Mouse (Mus musculus) megakaryocyte, adult 5-6 weeks (primary cell): Measurements from ENCODE around the gene Otop3. TPM values are rescaled to one million over a fixed set of nuclear protein-coding genes. Genes with fewer than 3 reads are reported as not detected.

ENCODE experiments used
- ATAC-seq: 2 replicates; pipeline ENCODE4 v1.8.0; 2016; ENCODE audit warnings: mild to moderate bottlenecking, inconsistent platforms; ENCODE audit not compliant: poor library complexity, severe bottlenecking
- total RNA-seq, 2 experiments: library from RNA; stranded (forward) in 1 of 2; stranded (reverse) in 1 of 2; fragments of 153-499, 151-499 nt in 1 of 2; fragments of 221-1000, 200-1000 nt in 1 of 2; gene quantifications; 2 replicates each; pipeline versions ENCODE4 v1.2.3 to v1.2.4; 2015 to 2017

The Otop3 gene
- not detected in 2 replicates for total RNA-seq (2015)
- not detected in 2 replicates for total RNA-seq (2017)

DNA sequence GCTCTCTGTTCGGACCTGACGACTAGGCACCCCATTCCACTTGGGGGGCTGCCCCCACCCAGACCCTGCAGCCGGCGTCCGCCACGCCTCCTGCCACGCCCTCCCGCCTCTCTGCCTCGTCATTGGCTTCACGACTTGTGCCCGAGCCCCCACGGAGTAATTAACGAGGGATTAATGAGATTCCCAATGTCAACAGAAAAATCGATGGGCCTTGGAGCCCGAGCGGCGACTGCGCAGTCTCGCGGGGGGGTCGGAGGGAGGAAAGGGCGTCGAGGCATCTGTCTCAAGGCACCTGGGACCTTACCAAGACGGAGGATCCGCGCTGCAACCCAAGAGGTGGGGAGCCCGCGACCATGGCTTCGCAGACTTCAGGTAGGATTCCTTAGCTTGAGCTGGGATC, at the start of gene Otop3:
TSS of gene Otop3 (plus strand) at position 201 of the 400 bp plus-strand sequence.
- no peak for ATAC-seq

DNA sequence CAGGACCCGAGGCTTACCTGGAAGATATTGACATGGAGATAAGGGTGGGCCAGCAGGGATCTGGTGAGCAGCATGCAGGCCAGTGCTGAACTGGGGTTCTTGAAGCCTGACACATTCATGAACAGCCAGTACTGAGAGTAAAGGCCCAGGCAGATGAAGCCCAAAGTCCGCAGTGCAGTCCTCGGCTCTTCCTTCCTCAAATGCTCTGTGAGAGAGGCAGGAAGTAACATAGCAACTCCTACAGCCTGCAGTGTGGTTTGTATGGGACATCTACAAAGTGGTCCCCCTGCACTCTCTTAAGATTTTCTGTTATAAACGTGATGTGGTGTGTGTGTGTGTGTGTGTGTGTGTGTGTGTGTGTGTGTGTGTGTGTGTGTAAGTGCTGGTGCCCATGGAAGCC, 49.2 kb upstream of the Otop3 start:
- ATAC-seq = peak; percentile 93

DNA sequence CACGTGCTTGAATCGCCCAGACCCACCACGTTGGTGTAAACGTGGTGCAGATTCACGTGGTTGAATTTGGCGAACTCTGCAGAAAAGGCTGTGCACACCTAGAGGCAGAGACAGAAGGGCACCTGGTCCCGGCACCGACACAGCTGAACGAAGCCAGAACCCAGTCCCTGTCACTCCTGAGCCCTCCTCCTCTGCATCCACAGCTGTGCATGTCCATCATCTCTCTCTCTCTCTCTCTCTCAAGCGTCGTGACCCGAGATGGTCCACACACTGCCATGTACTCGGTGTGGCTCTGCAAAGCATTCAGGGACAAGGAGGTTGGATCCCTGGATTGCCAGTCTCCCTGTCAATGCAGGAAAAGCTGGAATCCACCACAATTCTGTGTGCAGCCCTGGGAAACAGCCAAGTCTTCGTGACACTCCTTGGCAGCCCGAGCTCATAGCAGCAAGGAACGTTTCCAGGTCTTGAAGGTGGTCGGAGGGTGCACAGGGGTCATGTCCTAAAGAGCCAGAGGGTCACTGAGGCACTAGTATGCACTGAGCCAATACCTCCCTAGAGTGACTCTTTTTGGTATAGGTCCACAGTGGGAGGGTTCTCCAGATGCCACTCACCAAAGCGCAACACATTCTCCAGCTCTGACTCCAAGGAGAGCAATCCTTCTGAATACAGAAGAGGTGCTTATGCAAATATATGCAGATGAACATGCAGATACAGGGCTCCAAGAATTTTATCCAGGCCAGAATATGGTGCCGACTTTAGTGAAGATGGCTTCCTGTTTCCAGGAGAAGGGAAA, 48.1 kb upstream of the Otop3 start:
- no peak for ATAC-seq

- 0 out of 2 replicates have a peak, but pooled peaks have one; percentile 20 for ATAC-seq
These were observed 47.1 kb upstream of the Otop3 start for GRCm38 (mm10) chr11:115287386-115287785.

- ATAC-seq = no peak
These were observed 46.2 kb upstream of the Otop3 start for GRCm38 (mm10) chr11:115288305-115288704.

DNA sequence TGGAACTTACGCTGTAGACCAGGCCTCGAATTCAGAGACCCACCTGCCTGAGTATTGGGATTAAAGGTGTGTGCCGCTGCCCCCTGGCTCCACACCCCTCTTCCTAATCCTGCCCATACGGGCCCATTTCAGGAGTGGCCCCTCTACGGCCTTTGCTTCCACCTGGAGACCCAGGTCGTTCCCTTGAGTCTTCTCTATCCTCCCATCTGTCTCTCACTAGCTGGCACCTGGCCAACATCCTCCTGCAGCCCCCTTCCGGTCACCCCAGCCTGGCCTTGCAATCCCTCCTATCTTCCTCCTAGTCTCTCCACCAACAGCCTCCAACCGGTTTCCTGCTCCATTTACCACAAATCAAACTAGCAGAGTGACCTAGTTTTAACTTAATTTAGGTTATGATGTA, 44.6 kb upstream of the Otop3 start:
- no peak for ATAC-seq

- ATAC-seq = no peak
These were observed 44.2 kb upstream of the Otop3 start for GRCm38 (mm10) chr11:115290314-115290713.

GRCm38 (mm10) chr11:115290919-115291318, 43.6 kb upstream of the Otop3 start:
- ATAC-seq = no peak

DNA sequence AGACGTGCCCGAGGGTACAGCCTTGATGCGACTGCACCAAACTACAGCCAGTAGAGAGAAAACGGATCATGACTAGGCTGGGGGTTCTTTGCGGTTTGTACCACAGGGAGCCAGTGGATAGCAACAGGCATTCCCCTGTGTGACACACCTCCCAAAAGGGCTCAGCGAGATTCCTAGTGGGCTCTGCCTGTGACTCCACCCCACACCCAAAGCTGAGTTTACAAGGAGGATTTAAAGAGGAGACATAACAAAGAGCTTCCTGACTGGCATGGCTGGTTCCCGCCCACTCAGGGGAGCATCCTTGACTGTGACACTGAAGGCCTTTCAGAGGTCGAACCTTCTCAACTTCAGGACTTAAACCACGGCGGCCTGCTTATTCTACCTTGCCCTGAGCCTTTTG, 43.0 kb upstream of the Otop3 start:
- no peak for ATAC-seq

DNA sequence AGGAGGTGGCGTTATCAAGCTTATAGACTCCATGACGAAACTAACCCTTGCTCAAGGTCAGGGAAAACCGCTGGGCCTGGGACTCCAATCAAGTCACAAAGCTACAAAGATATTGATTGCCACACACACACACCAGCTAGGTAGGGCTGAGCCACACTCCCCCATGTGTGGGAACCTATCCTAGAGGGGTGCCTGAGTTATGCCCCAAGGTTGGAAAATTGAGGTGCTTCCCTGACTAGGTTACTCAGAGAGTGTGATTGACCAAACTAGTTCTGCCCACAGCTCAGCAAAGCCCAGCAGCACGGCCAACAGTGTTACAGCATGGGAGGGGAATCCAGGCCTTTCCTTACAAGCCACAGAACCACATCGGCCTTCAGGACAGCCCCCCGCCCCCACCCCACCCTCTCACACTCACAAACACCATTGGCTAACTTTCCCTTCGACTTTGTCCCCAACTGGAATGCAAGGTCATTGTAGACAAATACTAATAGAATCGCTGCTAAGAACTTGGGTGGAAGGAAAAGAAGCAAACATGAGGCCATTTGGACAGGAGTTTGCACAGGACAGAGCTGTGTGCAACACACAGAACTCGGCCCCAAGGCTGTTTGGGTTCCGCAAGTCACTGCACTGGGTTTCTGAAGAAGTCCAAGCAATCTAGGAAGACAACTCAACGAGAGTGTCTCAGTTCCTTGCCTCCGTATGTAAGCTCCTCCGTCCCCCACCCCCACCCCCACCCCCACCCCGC, 41.7 kb upstream of the Otop3 start:
- ATAC-seq = no peak

DNA sequence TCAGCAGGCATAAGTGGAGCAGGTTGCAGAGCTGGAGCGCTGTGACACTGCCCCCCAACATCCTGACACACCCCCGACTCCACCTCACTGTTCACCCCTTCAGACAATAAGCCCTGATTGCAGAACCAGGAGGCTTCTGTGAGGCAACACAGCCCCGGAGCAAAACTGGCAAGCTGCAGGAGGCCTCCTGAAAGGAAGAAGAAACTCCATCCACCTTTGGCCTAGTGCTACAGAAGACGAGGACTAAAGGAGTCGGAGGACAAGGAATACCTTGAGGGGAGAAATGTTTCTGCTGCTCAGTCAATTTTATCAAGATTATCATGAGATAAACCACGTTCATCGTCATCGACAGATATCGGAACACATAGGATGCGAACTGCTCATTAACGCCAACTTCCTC, 38.6 kb upstream of the Otop3 start:
- ATAC-seq = no peak

GRCm38 (mm10) chr11:115296471-115297210, 37.9 kb upstream of the Otop3 start:
- no peak for ATAC-seq

GRCm38 (mm10) chr11:115297214-115297826, 37.2 kb upstream of the Otop3 start, which contains the start of gene Fads6:
TSS of gene Fads6 (minus strand) at chr11:115297663.
- peak; percentile 84 for ATAC-seq

DNA sequence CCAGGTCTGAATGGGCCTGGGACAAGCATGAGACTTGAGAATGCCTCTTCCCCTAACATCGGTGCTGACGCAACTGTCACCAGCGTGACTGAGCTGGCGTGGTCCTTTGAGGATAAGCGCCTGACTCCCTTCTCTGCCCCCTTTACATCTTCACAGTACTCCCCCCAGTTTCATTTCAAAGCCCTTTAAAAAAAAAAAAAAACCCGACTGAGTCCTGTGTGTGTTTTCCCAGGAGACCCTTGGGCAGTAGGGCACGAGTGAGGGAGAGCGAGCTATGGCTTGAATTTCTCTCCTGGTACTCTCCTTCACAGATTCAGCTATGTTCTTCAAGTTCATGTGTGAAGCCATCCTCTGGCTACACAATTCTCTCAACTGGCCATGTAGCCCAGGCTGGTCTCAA, 36.4 kb upstream of the Otop3 start:
- no peak for ATAC-seq

GRCm38 (mm10) chr11:115300745-115301144, 33.8 kb upstream of the Otop3 start:
- ATAC-seq = no peak

GRCm38 (mm10) chr11:115301351-115301750, 33.2 kb upstream of the Otop3 start:
- no peak for ATAC-seq

- no peak for ATAC-seq
These were observed 31.4 kb upstream of the Otop3 start for GRCm38 (mm10) chr11:115303167-115303566.

GRCm38 (mm10) chr11:115306863-115307262, 27.7 kb upstream of the Otop3 start, which contains the start of gene Otop2:
TSS of gene Otop2 (plus strand) at chr11:115307163.
- no peak for ATAC-seq

DNA sequence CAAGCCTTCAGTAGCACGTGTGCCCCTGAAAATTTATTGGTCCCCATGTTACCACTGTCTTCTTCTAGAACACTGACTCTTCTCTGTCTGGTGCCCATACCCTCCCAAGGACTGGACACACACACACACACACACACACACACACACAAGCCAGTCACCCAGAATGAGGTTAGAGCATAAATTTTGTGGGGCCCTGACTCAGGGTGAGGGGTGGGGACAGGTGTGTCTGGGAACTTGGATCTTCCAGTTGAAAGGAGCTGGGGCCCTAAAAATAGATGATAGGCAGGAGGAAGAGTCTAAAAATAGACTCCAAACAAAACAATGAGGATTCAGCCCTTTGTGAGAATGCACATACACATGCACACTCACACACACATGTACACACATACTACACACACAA, 25.8 kb upstream of the Otop3 start:
- no peak for ATAC-seq

- no peak for ATAC-seq
These were observed 20.3 kb upstream of the Otop3 start for GRCm38 (mm10) chr11:115314249-115314648.

- no peak for ATAC-seq
These were observed 17.3 kb upstream of the Otop3 start for GRCm38 (mm10) chr11:115317204-115317603.
